Mouse (Mus musculus) urinary bladder, postnatal 4 days (tissue): Measurements from ENCODE around the gene Sstr3.

Experiments
- DNase-seq, 2 experiments: peaks; one replicate each; pipeline ENCODE4 v3.0.0; 2021 to 2022; ENCODE audit warnings: low spot score in 2 of 2

Sstr3 gene

GRCm38 (mm10) chr15:78502437-78503132 lies 41.9 kb downstream of the Sstr3 start:
- DNase-seq, result no peak

DNA sequence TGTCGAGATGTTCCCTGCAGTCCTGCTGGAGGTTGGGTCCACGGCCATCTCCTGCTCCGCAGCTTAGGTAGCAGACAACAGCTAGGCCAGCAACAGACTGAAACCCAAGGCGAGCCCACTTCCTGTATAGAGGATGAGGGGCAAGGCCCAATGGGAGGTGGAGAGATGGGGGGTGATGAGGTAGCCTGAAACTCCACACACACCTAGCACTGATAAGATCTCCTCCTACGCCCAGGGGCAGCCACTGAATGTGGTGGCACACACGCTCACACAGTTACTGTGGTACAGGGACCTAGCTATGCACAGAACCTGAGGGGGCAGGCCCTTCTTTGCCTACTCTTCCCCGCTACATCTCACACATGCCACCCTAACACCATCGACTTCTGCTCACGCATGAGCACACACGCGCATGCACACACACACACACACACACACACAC lies 49.5 kb downstream of the Sstr3 start, which contains the start of gene Il2rb:
Gene Il2rb, minus strand, starts transcription at position 304 of the 439 bp plus-strand sequence.
- DNase-seq, result no peak

- DNase-seq, result no peak
Observed at GRCm38 (mm10) chr15:78493401-78494010, 51.0 kb downstream of the Sstr3 start.

- DNase-seq, result no peak
Observed at GRCm38 (mm10) chr15:78491301-78491700, 53.2 kb downstream of the Sstr3 start.

DNA sequence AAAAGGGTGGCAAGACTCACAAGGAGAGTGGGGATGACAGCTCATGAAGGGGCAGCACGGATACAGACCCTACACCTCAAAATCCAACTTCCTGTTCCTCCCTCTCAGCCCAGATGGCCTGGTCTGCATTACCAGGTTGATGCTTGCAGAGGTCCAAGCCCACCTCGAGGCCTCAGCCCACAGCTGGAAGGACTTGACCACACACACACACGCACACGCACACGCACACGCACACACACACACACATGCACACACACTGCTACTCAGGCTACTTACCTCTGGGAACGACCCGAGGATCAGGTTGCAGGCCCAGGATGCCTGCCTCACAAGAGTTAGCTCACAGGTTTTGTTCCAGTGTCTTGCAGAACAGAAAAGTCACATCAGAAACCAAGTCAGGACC lies 54.6 kb downstream of the Sstr3 start:
- DNase-seq, result no peak

- DNase-seq, result no peak
Observed at GRCm38 (mm10) chr15:78489248-78489647, 55.2 kb downstream of the Sstr3 start.

DNA sequence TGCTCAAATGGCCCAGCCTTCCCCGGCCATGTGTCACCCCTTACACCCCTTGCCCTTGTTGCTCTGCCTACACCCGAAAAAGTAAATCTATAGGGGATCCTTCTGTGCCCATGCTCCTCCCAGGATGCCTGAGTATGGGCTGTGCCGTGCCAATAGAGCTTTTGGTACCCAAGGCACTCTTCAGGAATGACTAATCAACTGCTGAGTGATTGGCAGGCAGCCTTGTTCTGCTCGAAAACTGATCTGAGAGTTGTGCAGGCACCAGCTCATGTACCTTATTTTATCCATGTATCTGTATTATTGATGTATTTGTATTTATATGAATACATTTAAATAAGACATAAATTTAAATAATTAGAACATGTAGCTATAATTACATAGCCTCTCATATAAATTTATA lies 57.4 kb downstream of the Sstr3 start:
- DNase-seq, result no peak
